Mouse (Mus musculus): ENCODE measurements at regions not wholly inside any gene's neighbourhood (a gene's known extent, or its start where the extent isn't known, plus 50 kb on each side); places are given as distances from the start of the nearest gene placed in this dataset.
A peak's percentile ranks its signal among the peaks of the same experiment; 100 is the strongest.

DNA sequence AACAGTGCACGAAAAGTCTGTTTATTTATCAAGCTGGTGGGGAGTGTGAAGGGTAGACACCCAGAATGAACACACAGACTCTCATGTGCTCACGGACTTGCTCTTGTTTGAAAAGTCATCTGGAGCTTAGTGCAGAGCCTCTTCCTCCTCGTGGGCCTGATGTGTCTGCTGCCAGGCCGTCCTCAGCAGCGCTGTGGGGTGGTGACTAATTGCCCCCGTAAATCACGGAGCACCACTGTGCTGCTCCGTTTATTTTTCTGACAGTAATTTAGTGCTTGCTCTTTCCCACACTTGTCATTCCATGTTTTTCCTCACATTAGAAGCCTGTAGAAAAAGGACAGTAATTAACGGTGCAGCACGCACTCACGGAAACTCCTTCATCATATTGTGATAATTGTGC, 51.2 kb upstream of the Gm17304 start:
- DNase-seq: peak; percentile 42

DNA sequence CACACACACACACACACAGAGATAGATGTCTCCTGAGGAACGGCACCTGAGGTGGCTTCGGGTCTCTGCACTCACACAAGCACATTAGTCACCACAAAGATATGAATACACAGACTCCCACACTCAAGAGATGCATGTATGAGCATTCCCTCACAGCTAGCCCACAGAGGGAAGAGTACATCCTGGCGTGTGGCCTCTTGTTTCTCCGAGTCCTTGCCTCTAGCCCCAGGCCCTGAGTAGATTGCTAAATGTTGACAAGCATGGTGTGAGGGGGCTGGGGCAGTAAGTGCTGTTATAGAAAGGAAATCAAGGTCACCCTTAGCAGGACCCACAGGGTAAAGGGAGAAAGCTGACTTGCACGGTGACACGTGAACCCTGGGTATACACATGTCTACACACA, 69.6 kb upstream of the Gm17304 start:
- peak; percentile 66 for DNase-seq

DNA sequence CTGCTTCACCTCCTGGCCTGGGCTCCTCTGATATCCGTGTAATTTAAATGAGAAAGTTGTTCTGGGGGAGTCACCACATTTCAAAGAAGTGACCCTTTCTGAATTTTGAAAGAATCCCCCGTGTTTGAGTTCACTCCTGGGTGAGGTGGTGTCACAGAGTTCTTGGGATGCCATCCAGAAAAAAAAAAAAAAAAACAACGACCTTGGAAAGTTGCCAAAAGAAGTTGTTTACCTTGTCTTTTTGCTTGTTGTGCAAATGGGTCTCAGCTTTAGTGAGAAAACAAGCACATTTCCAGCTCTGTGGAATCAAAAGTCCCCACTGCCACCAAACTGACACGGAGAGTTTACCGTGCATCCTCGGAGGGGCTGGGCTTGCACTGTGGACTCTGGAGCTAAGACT, 71.7 kb upstream of the Gm17304 start:
- peak; percentile 46 for DNase-seq

DNA sequence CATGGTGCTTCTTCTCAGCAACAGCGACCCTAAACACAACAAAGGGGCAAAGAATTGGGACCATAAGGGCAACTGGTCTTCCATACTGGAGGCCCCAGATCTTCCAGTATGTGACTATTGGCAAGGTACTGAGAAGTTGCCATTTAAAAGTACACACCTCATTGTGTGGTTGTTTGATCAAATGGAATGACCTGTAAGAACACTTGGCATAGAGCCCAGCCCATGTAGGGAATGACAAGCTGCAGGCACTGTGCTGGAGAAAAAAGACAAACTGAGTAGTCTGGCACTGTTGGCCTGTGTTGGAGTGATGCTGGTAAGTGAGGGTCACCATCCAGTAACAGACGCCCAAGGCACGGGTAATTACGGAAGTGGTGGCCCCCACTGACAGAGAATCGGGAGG, 72.8 kb upstream of the Gm17304 start:
- DNase-seq: peak; percentile 64

DNA sequence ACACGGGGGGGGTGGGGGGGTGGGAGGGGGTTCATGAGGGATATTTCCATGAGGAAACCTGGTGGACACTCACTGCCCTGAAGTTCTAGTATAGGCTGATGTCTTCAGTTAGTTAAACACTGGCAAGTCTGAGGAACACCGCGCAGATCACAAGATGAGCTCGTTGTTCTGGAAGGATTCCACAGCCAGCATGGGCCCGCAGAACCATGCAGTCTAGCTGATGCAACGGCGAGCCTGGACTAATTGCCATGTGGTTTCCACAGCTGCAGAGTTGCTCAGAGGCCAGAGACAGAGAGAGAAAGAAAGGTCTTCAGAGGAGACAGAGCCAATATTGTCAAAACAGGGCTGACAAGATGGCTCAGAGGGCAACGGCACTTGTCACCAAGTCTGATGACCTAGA, 70.8 kb upstream of the Barhl2 start:
- DNase-seq: no peak

DNA sequence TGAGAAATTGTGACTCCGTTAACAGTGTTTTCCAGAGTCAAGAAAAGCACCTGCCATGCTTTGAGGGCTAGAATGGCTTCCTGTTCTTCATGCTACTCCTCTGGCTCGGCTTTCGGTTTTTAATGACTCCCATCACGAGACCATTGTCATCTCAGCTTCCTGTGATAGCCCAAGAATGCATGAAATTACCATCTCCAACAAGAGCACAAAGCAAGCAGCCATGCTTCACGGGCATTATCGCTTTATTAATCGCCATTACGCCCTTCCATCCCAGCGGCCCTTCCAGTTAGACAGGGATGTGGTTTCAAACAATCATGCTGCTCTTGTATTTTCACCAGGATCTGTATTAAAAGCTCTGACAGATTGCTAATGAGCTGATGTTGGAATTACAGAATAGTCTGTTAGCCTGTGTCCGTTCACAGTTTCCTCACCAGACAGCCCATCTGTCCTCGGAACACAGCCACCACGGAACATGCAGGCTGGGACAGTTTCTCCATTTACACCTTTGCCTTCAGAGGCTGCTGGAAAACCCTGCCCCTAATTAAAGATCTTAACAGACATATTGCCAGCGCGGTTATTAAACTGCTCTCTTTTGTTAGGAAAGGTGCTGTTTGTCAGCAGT, 69.5 kb upstream of the Barhl2 start:
- peak; percentile 66 for DNase-seq

DNA sequence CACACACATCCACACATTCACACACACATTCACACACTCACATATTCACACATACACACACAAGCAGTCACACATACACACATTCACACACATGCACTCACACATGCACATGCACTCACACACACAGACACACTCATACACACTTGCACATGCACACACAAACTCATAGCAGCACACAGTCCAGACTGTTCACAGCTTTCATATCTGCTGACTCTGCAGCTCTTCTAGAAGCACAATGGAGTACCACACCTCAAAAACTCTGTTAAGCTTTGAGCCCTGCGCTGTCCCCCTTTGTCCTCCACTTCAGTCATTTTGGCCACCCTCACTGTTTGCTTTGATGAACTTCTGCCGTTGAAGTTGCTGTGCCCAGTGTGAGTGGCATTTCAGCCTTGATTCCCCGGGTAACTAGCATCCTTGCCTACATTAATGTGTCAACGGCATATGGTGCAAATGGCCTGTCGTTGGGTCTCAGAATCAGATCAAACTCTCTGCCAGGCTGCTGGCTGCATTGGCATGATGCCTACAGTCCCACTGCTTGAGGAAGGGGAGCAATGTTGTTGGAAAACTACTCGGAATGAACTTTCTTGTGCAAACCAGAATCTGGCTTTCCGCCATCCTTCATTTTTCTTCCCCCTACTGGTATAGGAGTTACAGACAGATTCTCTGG, 54.6 kb upstream of the Barhl2 start:
- DNase-seq: peak; percentile 61

DNA sequence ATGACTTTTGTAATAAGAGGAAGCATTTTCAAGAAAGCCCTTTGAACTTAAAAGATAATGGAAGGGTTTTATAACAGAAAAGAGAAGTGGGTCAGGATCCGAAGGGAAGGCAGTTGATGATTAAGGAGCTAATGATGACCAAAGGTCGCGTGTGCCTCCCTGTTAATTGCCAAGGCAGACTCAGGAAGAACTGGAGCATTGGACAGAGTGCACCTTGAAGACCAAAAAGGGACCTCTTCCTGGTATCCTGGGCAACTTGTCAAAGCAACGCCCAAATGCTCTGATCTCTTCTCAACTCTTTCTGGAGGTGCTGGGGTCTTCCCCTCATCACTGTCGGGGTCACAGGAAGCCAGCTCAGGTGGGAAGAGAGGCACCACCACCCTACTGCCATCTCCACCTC, 49.9 kb upstream of the Barhl2 start:
- peak; percentile 74 for DNase-seq

Measured in heart, adult 11 months (tissue).